Mouse (Mus musculus) adrenal gland, adult 8-10 months (tissue): ENCODE measurements at regions not wholly inside any gene's neighbourhood (a gene's known extent, or its start where the extent isn't known, plus 50 kb on each side); places are given as distances from the start of the nearest gene placed in this dataset.
"Not testable (repeated sequence)": the region's sequence is repeated elsewhere in the genome, so short reads cannot be mapped to it uniquely, and the experiment has no call there.

ENCODE experiments used
- DNase-seq: peaks from one replicate; pipeline ENCODE4 v3.0.0; 2022

DNA sequence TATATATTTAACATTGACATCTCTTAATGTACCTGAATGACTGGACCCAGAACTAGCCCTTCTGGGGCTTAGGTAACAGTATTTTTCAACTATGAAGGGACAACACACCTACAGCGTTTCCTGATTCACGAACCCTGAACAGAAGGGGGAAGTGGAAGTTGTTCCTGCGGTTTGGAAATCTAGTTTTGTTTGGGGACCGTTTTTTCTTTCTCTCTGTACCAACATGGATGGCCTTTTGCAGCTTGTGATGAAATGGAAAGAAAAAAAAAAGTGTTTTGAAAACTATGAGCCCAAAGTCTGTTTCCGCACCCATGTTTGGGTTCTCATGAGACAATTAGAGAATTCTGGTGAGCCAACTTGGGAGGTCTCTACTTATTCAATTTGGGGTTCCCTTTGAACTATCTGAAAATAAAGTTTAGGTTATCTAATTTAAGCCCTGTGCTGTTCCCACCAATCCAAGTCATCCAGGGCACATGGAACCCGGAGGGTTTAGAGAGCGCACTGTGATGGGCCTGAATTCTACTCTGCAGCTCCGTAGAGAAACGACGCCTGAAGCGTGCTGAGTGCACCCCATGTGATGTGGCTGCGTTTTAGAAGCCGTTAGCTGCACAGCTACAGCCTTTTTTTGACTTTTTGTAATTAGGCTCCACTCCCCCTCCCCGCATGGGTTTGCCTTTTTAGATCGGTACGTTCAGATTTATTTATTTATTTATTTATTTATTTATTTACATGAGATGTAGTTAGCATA is 137.0 kb upstream of the Rapgef5 start:
- no peak for DNase-seq

DNA sequence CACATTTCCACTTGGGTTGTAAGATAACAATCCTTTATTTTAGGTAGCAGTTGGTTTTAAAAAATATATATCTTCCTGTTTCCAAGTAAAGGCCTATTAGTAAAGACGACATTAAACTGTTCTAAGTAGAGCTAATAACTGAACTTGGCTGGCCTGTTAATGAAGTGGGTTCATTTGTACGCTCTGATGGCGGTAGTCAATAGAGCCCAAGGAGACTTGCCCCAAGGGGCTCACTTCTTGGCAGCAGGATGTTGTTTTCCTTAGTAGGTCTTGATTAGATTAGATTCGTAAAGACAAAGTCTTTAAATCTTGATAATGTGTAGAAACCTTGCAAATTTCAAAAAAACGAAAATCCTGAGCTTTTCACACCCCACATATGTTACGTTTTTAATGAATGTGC is 135.4 kb upstream of the Rapgef5 start:
- DNase-seq: no peak

DNA sequence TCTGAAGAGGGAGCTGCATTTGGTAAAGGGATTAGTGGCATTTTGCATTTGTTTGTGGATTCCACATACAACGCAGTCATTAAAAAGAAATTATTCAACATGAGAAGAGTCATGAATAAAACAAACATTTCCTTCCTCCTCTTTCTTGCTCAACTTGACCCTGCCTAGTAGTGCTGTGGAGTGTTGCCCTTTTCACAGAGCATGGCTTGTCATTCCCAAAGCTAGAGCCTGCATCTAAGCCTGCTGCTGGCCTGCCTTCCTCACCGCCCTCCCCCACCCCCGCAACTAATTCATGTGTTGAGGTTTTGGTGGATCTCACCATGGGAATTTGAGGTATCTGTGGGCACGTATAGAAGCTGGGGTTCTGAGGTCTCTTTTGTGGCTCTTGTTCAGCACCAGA is 133.6 kb upstream of the Rapgef5 start:
- not testable (repeated sequence) for DNase-seq

DNA sequence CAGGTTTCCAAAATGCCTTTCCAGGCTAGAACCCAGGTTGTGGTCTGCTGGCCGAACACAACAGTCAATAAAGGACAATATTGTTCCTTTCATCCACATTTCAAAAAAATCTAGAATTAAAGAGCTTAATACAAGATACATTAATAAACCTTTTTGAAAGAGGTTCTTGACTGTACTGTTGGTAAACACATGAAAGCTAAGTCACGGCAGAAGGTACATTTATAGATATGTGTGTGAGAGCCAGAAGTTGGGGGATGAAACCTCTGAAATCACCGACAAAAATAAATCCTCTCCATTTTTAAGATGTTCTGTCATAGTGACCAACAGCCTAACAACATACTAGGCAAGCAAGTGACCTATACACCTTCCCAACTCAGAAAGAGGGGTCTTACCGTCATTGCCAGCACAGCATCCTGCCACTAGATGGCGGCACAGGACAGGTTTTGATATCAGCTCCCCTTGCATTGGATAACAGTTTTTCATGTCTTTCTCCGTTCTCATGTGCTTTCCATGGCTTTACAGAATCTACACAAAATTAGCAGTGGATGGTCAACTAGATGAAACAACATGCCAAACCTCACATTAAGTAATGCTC is 131.1 kb upstream of the Rapgef5 start:
- DNase-seq: peak; percentile 48

DNA sequence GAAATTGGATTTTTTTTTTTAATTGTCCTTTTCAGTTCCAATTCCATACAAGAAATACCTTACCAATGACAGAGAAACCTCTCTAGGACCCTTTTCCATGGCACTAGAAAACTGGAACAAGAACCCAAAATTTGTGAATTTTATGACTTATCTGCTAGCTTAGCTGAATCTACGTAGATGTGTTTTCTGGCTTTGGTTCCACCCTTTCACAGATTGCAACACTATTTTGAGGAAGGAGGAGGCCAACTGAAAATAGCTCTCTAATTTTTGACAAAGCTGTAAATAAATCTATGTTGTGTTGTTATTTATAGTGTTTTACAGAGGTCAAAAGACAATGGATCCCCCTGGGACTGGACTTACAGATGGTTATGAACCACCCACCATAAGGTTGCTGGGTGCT is 130.6 kb upstream of the Rapgef5 start:
- no peak for DNase-seq

DNA sequence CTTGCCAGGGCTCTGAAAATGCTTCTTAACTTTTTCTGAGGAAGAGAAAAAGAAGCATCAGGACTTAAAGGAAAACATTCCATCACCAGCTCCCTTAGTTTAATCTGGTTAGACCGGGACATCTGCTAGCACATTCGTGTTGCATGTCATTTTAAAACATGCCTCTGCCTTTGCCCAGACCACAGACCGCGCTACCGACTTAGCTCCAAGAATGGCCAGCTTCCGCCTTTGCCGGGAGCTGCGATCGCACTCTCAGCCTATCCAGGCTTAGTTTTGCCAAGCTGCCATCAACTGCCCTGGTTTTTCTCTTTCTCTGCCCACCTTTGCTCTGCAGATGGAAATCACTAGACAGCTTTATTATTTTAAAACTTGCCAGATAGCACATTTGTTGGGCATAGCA is 129.3 kb upstream of the Rapgef5 start:
- DNase-seq: no peak

DNA sequence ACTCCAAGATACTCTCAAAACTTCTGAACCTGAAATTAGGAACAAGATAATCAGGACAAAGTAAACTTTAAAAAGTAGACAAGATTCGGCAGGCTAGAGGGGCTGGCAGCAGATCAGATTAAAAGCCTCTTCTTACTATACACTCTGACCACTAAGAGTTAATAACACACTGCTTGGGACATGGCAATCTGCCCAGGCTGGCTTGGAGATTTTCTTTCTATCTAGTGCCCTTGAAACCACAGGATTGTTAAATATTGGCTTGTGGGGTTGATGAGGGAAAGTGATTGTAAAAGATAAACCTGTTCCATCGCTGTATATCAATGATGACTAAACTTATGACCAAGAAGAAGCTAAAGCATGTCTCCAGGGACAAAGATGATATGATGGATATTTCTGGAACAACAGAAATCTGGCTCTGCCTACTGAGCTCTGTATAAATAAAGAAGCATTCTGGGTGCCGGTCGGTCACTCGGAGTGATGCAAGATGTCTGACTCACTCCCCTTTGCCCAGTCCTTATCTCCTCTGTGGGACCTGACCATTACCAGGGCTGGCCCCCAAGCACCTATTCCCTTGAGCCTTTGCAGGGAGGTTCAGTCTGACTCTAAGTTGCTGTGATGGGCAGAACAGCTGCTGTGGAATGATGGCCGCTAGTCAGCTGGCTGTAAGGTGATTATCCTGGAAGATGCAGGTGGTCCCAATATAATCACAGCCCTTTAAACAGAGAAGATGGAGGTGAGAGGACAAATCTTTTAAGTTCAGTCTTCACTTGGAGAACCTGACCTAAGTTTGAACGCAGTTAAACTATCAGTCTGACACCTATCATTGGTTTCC is 126.5 kb upstream of the Rapgef5 start:
- DNase-seq: peak; percentile 53

DNA sequence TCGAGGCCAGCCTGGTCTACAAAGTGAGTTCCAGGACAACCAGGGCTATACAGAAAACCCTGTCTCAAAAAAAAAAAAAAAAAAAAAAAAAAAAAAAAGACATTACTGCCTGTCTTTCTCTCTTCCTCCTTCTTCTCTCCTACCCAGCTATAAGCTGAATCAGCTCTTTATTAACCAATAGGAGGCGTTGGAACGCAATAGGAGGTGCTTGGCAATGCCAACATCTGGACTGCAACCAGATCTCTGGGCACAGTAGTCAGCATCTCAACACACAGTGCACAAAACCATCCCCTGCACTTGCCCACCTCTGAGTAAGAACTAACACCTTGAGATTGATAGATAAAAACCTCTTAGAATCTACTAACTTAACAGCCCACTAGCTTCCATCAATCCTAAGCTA is 118.8 kb upstream of the Rapgef5 start:
- DNase-seq: no peak

DNA sequence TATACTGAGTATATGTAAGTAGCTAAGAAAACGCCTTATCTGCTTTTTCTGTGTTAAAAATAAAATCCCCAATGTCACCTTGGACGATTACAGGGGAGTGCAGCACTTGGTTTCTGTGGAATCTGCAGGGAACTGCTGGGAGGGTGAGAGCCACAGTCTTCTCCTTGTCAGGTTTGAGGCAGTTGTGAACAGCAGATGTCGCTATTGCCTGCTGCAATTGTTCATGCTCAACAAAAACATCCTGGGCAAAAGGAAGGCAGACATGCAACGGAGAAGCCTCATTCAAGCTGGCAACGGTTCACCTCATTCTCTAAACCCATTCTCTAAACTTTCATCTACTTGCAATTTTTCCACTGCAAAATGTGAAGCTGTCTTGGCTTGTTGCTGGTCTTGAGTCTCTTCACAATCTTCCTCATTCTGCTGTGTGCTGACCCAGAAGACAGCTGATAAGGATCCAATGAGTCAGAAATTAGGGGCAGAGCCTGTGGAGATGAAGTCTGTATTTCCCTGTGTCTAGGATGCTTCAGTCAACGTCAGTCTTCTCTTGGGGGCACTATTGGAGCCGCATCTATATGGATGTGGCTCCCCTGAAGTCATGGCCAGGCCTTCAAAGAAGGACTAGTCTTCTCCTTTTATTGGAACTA is 112.6 kb upstream of the Rapgef5 start:
- peak; percentile 41 for DNase-seq

DNA sequence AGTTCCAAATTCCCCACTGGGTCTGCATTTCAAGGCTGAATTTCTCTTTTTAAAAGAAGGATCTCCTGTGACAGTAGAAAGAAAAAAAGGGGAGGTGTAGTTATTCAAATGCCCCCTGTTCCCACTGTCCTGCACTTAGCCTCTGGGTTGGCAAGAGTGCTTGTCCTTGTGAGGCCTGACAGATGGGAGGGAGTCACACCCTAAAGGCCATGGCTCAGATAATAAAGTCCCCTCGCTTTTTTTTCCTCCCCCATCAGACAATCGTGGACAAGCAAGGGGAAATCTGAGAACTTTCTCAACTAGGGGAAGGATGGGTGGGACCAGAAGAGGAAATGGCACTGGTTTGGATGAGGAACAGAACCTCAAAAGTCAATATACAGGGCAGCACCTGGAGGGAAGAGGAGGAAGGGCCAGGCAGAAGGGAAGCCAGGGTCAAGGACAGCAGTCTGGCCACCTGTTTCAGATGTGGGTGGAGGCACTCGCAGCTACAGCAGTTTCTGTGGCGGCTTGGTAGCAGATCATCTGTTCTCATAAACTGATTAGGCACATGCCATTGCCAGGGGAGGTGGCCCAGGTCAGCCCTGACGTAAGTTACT is 112.0 kb upstream of the Rapgef5 start:
- DNase-seq: peak; percentile 21

DNA sequence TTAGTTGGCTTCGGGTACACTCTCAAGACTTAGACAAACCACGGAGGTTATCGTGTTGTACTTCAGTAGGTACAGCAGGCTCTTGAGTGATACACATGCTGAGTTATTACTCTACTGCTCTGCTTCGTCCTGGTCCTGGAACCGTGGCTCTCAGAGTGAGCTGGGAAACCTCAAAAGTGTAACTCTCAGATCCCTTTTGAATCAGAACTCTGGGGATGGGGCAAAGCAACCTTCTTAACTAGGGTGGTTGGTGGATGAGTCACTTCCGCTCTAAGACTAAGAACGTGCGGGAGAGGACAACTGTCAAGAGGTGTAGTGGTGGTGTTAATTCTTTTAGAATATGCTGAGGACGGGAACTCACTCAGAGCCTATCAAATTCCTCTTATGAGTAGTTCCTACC is 109.4 kb upstream of the Rapgef5 start:
- DNase-seq: no peak

DNA sequence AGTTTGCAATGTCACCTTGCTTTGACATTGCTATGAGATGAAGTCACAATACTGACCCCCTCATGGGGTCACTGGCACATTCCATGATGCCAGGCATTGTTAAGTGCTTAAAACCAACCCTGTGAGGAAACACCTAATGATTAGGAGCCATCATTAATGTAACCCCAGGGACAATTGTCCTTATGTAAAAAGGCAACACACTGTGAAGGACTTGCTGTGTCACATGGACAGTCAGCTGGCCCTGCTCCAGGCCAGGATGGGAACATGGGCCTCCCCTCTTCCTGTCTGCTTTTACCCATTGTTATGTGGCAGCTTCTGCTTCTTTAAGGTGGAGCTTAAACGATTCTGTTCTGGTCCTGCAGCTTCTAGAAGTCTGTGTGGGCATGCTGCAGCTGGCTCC is 105.7 kb upstream of the Rapgef5 start:
- DNase-seq: no peak

DNA sequence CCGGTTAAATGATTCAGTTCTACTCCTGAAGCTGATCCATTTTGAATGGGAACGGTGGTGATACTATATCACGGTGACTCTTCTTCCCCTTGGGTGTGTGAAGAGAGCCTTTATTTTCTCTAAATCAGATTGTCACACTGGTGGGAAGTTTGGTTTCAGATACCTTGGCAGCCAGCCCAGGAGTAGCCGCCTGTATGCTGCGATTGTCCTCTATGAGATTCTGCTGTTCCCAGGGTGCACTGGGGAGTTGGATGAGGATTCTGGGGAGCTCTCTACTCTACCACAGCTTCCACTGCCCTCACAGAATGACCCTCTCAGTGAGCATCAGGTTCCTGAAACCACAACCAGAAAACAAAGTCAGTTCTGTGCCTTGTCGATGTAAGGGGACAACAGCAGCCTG is 104.0 kb upstream of the Rapgef5 start:
- no peak for DNase-seq

DNA sequence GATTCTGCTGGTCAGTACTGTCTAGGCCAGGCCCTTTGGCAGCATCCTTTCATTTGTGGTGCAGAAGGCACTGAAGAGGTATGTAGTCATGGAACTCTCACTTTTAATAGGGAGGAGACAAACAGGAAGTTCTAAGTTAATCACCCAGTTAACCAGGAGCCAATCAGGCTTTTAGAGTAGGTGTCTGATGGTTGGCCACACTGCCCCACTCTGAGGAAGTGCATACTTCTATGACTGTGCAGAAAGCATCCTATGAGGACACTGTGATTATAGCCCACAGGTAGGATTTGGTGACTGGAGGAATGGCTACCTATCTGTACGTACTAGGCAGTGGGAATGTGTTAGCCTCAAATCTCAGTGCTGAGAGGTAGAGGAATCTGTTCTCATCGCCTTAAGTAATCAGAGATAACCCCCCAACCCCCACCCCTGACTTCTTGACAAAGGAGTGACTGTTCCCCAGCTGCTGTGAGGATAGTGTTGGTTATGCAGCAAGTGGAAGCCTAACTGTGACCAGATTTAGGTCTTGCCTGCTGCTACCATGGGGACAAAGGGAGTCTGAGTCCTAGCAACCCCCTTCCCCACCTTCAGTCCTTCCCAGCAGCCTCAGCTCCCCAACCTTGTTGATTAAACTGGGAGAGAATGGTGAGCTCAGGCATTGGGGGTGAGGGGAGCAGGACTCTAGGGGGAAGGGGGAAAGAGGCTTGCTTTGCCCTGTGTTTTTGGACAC is 103.3 kb upstream of the Rapgef5 start:
- DNase-seq: no peak

DNA sequence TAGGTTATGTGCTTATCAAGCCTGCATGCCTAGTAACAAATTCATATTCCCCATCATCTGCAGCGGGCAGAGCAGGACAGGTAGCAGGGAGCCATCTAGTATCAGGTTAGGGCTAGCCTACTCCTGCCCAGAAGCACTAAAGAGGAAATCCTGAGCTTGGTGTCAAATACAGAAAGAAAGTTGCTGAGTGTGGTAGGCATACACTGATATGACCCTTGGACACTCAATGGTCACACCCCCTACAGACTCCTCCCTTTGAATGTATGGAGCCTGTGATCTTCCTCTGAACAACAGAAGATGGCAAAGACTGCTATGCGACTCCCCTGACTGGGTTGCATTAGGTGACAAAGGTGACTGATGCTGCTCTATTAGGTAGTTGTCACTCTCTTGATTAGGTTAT is 102.3 kb upstream of the Rapgef5 start:
- no peak for DNase-seq

DNA sequence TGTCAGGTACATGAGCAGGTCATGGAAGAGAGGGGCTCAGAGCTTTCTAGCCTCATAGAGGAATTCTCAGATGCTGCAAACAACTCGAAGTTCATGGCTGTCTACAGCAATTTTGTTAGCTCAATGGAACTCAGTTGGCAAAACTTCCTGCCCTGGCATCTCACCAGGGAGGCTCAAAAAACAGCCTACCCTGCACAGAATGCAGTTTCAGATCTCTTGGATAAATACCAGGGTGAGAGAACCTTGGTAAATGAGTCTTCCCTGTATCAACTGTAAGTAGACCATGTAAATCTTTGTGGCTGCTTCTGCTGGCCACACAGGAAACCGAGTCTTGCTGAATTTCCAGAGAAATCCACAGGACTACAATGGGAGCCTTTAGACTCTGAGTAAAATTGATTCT is 101.1 kb upstream of the Rapgef5 start:
- DNase-seq: no peak

DNA sequence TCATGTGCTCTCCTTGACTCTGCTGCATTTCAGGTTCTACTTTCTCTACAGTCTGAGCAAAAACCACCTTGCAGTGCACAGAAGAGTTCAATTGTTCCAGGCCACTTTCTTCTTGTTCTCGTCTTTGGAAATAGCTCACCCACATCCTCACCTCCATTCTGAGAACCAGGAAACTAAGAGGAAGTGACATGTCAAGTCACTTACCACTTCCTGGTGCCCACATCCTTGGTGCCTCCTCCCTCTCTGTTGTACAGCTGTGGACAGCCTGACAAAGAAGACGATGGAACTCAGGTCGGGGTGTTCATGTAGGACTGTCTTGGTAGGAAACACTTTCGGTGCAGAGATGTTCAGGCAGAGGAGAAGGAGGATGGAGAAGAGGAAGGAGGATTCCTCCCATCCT is 98.3 kb upstream of the Rapgef5 start:
- no peak for DNase-seq

DNA sequence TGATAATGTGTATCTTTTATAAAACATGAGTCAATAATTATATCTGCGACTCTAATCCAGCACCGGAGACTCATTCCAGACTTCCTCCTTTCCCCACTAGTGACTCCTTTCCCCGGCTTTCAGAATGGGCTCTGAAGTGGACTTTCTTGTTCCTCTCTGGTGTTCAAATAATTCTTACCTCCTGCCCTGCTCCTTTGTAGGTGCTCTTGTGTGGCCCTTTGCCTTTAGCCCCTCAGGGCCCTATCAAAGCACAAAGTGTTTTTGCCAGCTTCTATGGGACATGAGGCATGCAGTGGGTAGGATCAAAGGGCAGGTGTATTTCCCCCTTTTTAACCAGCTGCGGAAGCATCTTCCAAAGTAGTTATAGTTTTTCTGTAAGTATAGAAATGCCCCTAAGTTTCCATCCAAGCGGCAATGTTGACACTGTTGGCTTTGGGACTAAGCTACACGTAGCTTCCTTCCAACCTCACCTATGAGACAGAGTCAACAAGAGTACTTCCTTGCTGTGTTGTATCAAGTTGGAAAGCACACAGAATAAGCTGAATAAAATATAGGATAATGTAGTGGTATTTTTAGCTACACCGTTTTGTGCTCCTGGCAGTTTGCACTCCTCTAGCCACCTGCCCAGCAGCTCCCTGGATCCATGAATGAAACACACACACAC is 93.8 kb upstream of the Rapgef5 start:
- DNase-seq: no peak

DNA sequence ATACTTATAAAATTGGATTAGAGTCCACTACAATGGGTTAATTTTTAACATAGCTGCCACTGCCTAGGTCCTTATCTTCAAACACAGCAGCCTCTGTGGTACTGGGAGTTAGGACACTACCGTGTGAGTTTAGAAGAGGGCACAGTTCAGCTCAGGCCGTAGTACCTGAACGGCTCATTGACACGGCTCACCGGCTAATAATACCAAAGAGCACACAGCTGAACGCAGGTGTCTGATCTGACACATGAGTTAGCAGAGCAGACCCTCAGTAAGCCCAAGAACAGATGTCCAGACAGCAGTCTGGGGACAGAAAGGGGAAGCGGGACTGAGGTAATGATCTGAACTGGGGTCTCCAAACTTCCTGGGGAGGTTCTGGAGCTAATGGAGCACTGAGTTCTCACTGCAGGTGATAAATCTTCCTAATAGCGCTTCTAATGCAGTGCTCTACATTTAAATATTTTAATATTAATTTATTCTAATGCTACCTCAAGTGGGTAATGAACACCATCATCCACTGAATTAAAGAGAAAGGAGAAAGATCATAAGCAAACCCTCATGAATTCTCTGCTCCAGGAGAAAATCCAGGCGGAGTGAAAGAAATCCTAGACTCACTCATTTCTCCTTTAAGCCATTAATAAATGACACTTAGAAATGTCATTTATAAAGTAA is 90.8 kb upstream of the Rapgef5 start:
- DNase-seq: no peak

DNA sequence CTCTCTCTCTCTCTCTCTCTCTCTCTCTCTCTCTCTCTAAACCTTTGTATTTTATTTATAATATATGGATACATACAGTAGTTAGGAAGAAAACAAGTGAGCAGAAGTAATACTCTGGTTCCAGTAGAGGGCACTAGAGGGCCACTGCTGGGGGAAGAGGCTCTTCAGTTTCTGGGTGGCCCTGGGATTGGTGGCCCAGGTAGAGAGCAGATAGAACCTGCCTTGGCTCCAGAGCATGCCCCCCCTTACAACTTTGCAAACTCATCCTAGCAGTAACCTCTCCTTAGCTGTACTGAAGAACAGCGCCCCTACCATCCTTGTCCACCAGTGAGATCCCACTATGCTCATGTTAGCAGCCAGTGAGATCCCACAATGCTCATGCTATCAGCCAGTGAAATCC is 88.8 kb upstream of the Rapgef5 start:
- DNase-seq: no peak

DNA sequence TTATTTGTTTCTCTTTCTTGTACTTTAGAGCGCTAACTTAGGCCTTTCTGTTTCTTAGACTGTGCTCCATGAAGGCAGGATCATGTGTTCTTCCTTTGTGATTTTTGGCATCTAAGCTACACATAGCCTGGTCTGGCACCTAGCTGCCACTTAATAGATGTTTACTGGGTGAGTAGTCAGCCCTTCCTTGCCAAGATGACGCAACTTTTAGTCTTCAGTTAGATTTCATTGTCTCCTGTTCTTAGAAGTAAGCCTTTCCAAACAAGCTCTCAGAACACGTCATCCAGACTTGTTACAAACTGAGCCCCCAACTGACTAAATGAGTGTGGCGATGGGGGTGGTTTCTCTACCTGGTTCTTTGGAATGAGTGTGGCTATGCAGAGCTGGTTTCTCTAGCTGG is 85.4 kb upstream of the Rapgef5 start:
- no peak for DNase-seq
